8 mouse cellular contexts compared by ENCODE assay signal in the genomic region with DNA sequence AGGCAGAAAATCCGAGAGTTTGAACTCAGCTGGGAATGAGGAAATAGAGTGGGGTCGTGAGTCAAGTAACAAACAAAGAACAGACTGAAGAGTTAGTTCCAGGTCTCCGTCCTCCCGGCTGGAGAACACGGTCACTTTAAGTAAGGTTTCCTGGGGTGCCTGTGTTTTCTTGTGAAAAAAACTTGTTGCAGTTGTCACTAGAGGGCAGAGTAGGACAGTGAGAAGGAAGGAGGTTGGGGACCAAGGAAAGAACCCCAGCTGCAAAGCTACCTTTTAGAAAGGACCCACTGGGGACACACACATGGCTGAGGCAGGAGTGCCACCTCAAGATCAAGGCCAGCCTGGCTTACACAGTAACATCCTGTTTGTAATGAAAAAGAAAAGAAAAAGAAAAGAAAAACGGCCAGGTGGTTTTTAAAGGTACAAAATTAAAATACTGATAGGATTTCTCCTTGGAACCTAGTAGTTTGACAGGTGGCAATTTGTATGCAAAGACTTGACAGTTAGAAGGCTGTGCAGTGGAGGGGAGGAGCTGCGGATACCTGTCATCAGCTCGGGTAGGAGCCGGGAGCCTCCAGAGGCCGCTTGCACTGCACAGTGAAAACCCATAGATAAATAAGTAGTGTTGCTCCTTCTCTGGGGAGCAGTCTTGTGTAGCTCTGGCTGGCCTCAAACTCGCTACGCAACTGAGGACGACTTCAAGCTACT. TPM values are rescaled to one million over a fixed set of nuclear protein-coding genes. Genes with fewer than 3 reads are reported as not detected.
DNase-seq lines count a peak whose midpoint lies in the region.

No protein-coding gene starts in this region.

- DNase-seq in layer of hippocampus, adult 11-12 months (ENCODE audit: low spot score), result peak; percentile 53
- no peak for DNase-seq in layer of hippocampus, adult 8-10 months (ENCODE audit: low spot score in 2 of 2)
- DNase-seq in MN1 (ENCODE audit: low spot score), result peak; percentile 44
- peak; percentile 54 for DNase-seq in forelimb bud, embryonic 11.5 days (ENCODE audit: low read depth, low spot score)
- DNase-seq in kidney, postnatal 14 days, result peak; percentile 60
- peak; percentile 49 for DNase-seq in mesoderm, embryonic 11.5 days (ENCODE audit: low read depth, low spot score)
- DNase-seq in cerebellum, adult 9-11 months, result no peak
- DNase-seq in ovary, postnatal 14 days (ENCODE audit: low spot score), result no peak

RNA-seq across cellular contexts. Expression of gene Eif3g, which starts 3.2 kb away (rescaled TPM):
- 100 to 1,000 TPM; 118 to 139 (median 131) TPM for total RNA-seq in layer of hippocampus, adult 8-10 months (2022)

RNA-seq across cellular contexts. Expression of gene Ppan, which starts 13.6 kb away (rescaled TPM):
- 10 to 100 TPM; 21.8 to 28.1 (median 24.6) TPM for total RNA-seq in layer of hippocampus, adult 8-10 months (2022)

RNA-seq across cellular contexts. Expression of gene Angptl6, which starts 22.1 kb away (rescaled TPM):
- 1 to 10 TPM; 6.8 to 8.9 (median 8.5) TPM for total RNA-seq in layer of hippocampus, adult 8-10 months (2022)

RNA-seq across cellular contexts. Expression of gene A230050P20Rik, which starts 33.2 kb away (rescaled TPM):
- 10 to 100 TPM; 83.6 to 95.7 (median 90.0) TPM for total RNA-seq in layer of hippocampus, adult 8-10 months (2022)

RNA-seq across cellular contexts. Expression of gene Dnmt1, which starts 58.1 kb away (rescaled TPM):
- total RNA-seq in layer of hippocampus, adult 8-10 months (2022), result 10 to 100 TPM; 32.9 to 38.4 (median 35.2) TPM

Comparison
In these comparisons a context has a peak if more than half of its experiments do, and no peak if none do; other contexts are left out.
1. DNase-seq: peak in layer of hippocampus, adult 11-12 months (single experiment), MN1 (single experiment), forelimb bud, embryonic 11.5 days (single experiment), kidney, postnatal 14 days (single experiment) and mesoderm, embryonic 11.5 days (single experiment); none in layer of hippocampus, adult 8-10 months (0 of 2), cerebellum, adult 9-11 months (single experiment) and ovary, postnatal 14 days (single experiment).